Mouse (Mus musculus) bone marrow macrophage, adult 2 months (primary cell): ENCODE measurements at regions not wholly inside any gene's neighbourhood (a gene's known extent, or its start where the extent isn't known, plus 50 kb on each side); places are given as distances from the start of the nearest gene placed in this dataset.

ENCODE experiments used
- H3K27ac ChIP-seq: 2 replicates; pipeline ENCODE4 v1.5.1; 2012; ENCODE audit warnings: low read depth, low read length; ENCODE audit not compliant: insufficient read depth
- H3K4me1 ChIP-seq: 2 replicates; pipeline ENCODE4 v1.6.1; 2012; ENCODE audit warnings: low read length; ENCODE audit not compliant: control insufficient read depth, insufficient read depth
- H3K4me3 ChIP-seq: 2 replicates; pipeline ENCODE4 v1.5.1; 2012; ENCODE audit warnings: mild to moderate bottlenecking, low read length, moderate library complexity; ENCODE audit not compliant: insufficient read depth
- CTCF ChIP-seq: IDR thresholded peaks from 2 replicates; pipeline ENCODE4 v1.5.1; 2012; ENCODE audit warnings: low read depth, mild to moderate bottlenecking, low read length, moderate library complexity
- POLR2A ChIP-seq: IDR thresholded peaks from 2 replicates; pipeline ENCODE4 v1.6.1; 2012; ENCODE audit warnings: mild to moderate bottlenecking, low read depth, low read length, borderline replicate concordance

DNA sequence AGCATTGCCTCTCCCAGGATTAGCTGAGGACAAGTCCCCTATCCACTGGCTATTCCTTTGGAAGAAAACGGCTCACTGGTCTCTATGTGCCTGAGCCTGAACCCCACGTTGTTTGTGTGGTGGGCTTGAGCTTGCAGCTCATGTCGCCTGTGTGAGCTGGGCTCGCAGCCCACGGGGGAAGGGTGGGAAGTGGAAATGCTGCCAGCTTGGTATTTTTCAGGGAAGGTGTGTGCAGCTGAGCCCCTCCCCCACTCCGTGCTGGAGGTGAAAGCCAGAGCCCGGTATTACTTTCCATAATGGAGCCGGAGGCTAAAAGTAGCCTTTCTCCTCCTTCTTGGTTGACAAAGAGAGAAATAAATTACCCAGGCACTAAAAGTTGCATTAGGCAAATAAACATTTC lies 180.5 kb upstream of the Zc3h12a start:
- TF ChIP-seq POLR2A (no peak), CTCF (no peak)
- H3K27ac ChIP-seq: no peak overlapping the region
- H3K4me3 ChIP-seq: no peak overlapping the region
- H3K4me1 ChIP-seq: no peaks in the 10 kb centered on the region

DNA sequence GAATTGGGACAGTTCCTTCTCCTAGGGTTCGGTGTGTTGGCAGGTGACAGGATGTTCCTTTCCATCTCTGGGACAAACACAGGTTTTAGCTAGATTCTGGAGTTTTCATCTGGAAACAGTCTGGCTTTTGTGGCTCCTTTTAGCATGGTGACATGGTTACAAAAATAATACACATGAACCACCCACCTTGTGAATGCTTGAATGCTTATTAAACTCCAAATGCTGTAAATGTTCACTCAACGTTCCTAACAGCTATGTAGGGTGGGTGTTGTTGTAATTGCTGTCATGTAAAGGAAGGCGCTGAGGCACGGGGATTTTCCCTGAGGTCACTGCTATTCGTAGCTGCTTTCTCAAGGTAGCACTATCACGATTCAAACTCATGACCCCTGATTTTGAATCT lies 178.1 kb upstream of the Zc3h12a start:
- H3K4me3 ChIP-seq: no peak overlapping the region
- TF ChIP-seq CTCF (no peak), POLR2A (no peak)
- no peaks in the 10 kb centered on the region for H3K4me1 ChIP-seq
- no peak overlapping the region for H3K27ac ChIP-seq

DNA sequence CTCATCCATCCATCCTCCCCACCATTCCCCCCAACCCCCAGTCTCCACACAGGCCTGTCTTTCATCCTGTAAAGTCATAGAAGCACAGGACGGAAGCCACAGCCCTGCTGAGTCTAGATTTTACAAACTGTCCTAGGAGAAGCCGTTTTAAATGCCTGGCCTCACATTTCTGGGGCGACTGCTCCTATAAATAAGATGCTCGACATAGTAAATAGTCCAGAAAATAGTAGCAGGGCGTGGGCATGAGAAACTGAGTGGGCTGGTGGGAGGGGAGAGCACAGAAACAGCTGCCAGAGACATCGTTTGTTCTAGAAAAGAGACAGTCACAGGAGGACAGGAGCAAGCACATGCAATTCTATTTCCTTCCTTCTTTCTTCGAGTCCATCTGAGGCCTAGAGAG lies 175.0 kb upstream of the Zc3h12a start:
- Histone ChIP-seq H3K4me3 (no peak overlapping the region), H3K27ac (no peak overlapping the region), H3K4me1 (no peaks in the 10 kb centered on the region)
- no peak for TF ChIP-seq CTCF
- no peak for TF ChIP-seq POLR2A

DNA sequence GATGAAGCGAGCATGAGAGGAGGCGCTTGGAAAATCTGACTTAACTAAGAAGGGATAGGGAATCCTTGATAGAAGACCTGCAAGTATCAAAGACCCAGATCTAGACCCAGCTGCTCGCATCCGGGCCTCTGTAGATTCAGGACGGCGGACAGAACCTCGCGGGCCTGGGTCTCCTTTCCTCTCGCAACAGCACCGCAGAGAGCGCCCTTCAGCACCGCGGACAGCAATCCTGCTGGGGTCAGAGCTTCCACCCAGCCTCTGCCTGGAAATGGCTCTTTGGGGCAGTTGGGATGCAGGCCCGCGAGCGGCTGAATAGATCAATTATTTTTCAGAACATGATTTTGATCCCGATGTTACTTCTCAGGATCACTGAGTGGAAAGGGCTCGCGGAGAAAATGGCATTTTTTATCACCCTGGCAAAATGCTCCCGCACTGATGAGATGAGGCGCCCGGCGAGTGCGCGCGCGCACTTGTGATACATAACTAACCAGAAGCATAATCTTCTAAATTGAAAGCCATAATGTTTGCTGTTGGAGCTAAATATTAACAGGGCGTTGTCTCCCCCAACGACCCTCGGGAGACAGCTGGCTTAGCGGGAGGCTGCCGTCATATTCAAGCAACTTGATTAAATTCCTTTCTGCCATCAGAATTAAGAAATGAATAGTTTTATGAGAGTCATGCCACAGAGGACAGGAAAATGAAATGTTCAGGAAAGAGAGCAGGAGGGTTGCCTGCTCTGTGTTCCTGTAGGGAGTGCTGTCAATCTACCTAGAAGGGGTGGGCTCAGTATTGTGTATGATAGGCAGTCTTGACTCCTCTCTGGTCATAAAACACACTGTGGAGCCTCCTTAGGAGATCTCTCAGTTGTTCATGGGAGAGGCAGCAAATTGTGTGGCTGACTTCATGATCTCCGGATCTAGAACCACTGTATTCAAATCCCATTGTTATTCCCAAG lies 173.1 kb upstream of the Zc3h12a start:
- Histone ChIP-seq H3K4me1 (no peaks in the 10 kb centered on the region), H3K27ac (no peak overlapping the region), H3K4me3 (no peak overlapping the region)
- TF ChIP-seq CTCF: no peak
- no peak for TF ChIP-seq POLR2A

DNA sequence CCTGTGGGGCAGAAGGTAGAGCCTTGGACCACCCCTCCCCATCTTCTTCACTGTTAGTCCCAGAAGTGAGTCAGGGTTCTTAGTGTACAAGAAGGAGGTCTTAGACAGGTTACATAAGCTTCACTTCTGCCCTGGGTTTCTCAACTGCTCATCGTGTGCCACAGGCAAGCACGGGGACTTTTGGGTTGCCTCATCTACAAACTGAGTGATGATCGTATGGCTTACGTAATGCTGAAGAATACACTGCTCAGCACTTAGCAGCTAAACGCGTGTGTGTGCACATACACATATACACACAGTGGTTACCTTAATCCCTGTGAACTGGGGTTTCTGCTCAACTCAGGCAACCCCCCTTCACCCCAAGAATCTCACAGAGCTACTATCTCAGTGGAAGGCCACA lies 163.1 kb upstream of the Zc3h12a start:
- Histone ChIP-seq H3K4me3 (no peak overlapping the region), H3K4me1 (no peaks in the 10 kb centered on the region), H3K27ac (no peak overlapping the region)
- TF ChIP-seq CTCF (no peak), POLR2A (no peak)

DNA sequence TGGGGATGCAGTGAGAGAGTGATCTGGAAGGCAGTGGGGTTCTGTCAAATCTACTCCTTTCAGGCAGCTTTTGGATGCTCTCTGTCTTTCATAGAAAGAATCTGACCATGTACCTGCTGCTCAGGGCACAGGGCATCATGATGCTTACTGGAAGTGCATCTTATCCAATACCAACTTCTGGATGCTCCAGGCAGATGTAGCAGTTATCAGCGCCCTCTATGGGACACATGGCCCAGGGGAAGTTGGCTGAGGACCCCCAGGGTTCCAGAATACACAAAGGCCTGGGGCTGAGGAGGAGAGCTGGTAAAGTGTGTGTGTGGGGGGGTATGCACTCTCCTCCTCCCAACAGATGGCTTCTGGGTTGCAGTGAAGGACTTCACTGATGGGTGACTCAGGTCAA lies 162.1 kb upstream of the Zc3h12a start:
- Histone ChIP-seq H3K27ac (no peak overlapping the region), H3K4me1 (no peaks in the 10 kb centered on the region), H3K4me3 (no peak overlapping the region)
- TF ChIP-seq POLR2A (no peak), CTCF (no peak)

DNA sequence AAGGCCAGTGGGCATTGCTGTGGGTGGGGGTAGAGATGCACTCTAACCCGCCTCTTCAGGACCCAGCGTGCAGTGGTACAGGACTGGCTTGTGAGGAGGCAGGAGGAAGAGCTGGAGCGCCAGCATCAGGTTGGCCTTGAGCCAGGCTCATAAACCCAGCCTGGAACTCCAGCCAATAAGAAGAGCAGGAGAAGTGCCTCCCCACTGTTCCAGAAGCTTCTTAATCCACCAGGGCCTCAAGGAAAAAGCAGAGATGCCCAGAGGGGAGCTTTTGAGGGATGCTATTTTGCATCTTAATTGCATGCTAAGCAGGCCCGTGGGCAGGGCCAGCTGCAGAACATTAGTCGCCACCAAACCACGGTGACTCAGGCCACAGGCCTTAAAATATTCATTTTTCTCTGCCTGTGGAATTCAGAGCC lies 161.4 kb upstream of the Zc3h12a start:
- Histone ChIP-seq H3K4me1 (no peaks in the 10 kb centered on the region), H3K4me3 (no peak overlapping the region), H3K27ac (no peak overlapping the region)
- no peak for TF ChIP-seq CTCF
- no peak for TF ChIP-seq POLR2A

DNA sequence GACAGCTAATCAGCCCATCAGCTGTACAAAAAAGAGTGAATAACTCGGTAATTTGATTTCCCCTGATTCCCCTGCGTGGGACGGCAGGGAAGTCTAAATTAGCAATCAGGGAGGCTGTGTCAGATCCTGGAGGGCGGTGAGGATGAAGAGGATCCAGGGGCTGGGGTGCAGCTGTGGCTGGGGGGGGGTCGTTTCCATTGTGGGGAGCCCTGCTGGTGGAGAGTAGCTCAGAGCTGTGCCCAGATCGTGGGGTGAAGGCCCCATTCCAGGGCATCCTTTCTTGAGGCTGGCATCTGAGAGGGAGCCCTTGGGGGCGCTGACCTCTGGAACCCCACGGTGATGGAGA lies 155.3 kb upstream of the Zc3h12a start:
- TF ChIP-seq CTCF (no peak), POLR2A (no peak)
- Histone ChIP-seq H3K27ac (no peak overlapping the region), H3K4me1 (no peaks in the 10 kb centered on the region), H3K4me3 (no peak overlapping the region)

DNA sequence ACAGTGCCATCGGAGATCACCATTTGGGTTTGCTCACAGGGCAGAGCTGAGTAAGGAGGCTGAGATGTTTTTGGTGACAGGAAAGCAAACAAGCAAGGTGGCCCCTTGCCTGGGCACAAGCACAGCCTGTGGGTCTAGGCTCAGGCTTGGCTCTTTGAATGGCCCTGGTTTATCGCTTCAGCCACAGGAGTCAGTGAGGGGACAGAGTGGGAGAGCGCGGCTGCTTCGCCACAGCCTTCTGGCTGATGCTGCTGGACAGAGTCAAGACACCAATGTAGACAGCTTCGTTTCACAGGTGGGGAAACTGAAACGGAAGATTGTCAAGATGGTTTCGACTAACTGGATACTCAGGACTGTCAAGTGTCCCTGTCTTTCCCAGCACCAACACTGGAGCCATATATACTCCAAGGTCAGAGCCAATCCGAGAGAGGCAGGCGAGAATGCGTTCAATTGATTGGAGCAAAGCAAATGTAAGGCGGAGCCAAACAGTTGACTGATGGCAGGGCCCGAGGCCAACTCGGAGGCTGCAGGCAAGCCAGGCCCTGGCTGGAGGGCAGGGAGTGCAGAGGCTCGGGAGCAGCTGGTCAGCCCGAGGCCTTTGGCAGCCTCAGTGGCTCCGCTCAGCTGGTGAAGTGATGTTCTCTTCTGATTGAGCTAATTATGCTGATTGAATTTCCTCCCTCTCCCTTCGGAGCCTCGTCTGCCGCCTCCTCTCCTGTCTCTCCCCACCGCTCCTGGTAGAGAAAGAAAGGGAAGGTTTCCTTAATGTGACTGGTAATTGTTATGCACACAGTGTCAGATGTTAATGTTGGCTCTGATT lies 154.7 kb upstream of the Zc3h12a start:
- TF ChIP-seq CTCF (no peak), POLR2A (no peak)
- Histone ChIP-seq H3K27ac (no peak overlapping the region), H3K4me1 (no peaks in the 10 kb centered on the region)

DNA sequence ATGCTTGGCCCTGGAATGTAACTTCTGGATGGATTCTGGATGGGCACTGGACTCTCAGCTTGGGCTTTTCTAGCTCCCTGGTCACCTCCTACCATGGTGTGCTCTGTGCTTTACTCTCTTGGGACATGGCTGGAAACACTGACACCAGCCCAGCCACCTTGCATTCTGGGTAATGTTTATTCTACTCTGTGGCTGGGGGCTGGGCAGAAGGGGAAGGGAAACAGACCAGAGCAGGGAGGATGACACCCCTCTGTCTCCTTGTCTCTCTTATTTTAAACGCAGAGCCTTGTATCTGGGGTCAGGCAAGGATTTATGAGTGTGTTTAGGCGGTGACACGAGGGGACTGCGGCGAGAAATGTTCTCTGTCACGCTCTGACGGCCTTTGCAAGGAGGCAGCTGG lies 151.5 kb upstream of the Zc3h12a start:
- TF ChIP-seq CTCF (no peak), POLR2A (no peak)
- no peak overlapping the region for H3K4me3 ChIP-seq
- no peak overlapping the region for H3K27ac ChIP-seq
- H3K4me1 ChIP-seq: no peaks in the 10 kb centered on the region

More for the DNA sequence above, 154.7 kb upstream of the Zc3h12a start:
- H3K4me3 ChIP-seq: no peak overlapping the region
